Mouse (Mus musculus): ENCODE data around the gene Mgst3. TPM values are rescaled to one million over a fixed set of nuclear protein-coding genes. Genes with fewer than 3 reads are reported as not detected.

Gene Mgst3
- total and polyA plus RNA-seq, 3 experiments: 10.9 to 34.4 (median 22.7) TPM

DNA sequence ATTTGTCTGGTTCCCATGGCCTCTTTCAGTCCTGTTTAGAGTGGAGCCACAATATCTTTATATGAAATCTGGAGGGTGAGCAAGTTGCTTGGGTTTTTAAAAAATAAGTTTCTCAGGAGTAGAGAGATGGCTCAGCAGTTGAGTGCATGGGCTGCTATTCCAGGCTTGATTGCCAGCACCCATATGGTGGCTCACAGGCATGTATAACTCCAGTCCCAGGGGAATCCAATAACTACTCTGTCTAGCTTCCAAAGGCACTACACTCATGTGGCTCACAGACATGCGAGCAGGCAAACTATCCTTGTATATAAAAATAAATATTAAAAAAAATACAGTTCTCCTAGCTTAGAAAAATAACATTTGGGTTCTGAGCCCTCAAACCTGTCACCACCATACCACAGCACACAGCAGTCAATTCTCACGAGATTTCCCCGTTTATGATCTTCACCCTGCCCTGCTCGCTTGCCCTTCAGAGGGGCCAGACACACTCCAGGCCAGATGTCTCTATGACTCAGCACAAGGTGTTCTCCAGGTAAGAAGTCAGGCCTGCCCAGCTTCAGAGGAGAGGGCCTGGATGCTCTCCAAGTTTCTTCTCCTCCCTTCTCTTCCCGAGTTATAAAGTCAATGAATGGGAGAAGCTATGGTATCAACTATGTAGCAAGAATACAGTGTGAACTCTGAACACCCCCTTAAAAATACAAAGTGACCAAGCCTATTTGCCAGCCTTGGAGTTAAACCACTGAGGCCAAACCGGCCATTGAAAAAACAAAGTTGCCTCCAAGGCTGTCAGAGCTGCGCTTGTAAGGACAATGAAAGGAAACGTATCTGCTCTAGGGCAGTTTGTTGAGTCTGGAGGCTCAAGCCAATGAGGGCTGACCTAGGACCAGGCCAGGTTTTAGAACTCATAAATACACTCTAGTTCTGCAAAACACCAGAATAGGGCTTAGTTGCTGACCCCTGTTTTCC is 12.3 kb downstream of the Mgst3 start:
- Histone ChIP-seq H3K36me3 (replicated peaks) (peaks cover 5% of the 10 kb centered on the region), H3K4me3 (ENCODE audit: low read depth, low read length) (no peak overlapping the region), H3K27me3 (ENCODE audit: insufficient read depth, low read length) (no peaks in the 10 kb centered on the region), H3K9me3 (replicated peaks) (no peaks in the 10 kb centered on the region), H3K4me1 (ENCODE audit: insufficient read depth, low read depth, low read length) (peaks cover 50% of the 10 kb centered on the region)
- ATAC-seq (ENCODE audit: extremely low read depth, insufficient number of reproducible peaks, low FRiP score, poor library complexity, severe bottlenecking) (no peak), DNase-seq (ENCODE audit: low spot score) (no peak)
- no peak for TF ChIP-seq POLR2AphosphoS5 (IDR thresholded peaks at IDR 0.05; ENCODE audit: insufficient replicate concordance, low read depth, low read length)
- no peak for TF ChIP-seq GATA2 (IDR thresholded peaks at IDR 0.05; ENCODE audit: borderline replicate concordance, low read depth, low read length)
- no peak for TF ChIP-seq TAL1 (conservative IDR thresholded peaks at IDR 0.05; ENCODE audit: low read depth, low read length)
- no peak for TF ChIP-seq CTCF (IDR thresholded peaks at IDR 0.05; ENCODE audit: low read depth, low read length)
- TF ChIP-seq GATA1 (IDR thresholded peaks at IDR 0.05; ENCODE audit: borderline replicate concordance, low read length): no peak

GRCm38 (mm10) chr1:167380223-167380622 is 13.4 kb downstream of the Mgst3 start:
- no peak for TF ChIP-seq POLR2AphosphoS5 (IDR thresholded peaks at IDR 0.05; ENCODE audit: insufficient replicate concordance, low read depth, low read length)
- no peak for TF ChIP-seq GATA2 (IDR thresholded peaks at IDR 0.05; ENCODE audit: borderline replicate concordance, low read depth, low read length)
- no peak for TF ChIP-seq CTCF (IDR thresholded peaks at IDR 0.05; ENCODE audit: low read depth, low read length)
- TF ChIP-seq TAL1 (conservative IDR thresholded peaks at IDR 0.05; ENCODE audit: low read depth, low read length): no peak
- no peak for TF ChIP-seq GATA1 (IDR thresholded peaks at IDR 0.05; ENCODE audit: borderline replicate concordance, low read length)
- H3K27me3 ChIP-seq (ENCODE audit: insufficient read depth, low read length): no peaks in the 10 kb centered on the region
- no peak for DNase-seq (ENCODE audit: low spot score)
- peaks cover 43% of the 10 kb centered on the region for H3K4me1 ChIP-seq (ENCODE audit: insufficient read depth, low read depth, low read length)
- no peak overlapping the region for H3K4me3 ChIP-seq (ENCODE audit: low read depth, low read length)
- no peaks in the 10 kb centered on the region for H3K9me3 ChIP-seq (replicated peaks)
- peaks cover 10% of the 10 kb centered on the region for H3K36me3 ChIP-seq (replicated peaks)
- no peak for ATAC-seq (ENCODE audit: extremely low read depth, insufficient number of reproducible peaks, low FRiP score, poor library complexity, severe bottlenecking)

DNA sequence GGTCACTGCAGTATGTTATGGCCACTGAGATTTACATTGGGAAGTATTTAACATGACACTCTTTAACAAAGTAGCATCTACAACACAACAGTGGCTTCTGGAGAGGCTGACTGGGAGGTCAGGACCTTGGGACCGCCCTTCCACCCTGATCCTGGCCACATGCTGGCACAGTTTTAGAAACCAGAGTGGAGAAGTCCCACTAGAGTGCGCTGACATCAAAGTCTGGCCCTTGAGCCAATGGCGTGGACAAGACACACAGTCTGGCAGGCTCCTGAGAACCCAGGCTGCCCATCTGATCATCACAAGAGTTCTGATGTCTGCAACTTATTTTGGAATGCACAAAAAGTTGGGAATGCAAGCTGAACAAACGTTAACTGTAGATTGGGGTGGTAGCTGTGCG is 13.9 kb downstream of the Mgst3 start:
- peaks cover 10% of the 10 kb centered on the region for H3K36me3 ChIP-seq (replicated peaks)
- TF ChIP-seq GATA2 (IDR thresholded peaks at IDR 0.05; ENCODE audit: borderline replicate concordance, low read depth, low read length): no peak
- no peak for TF ChIP-seq GATA1 (IDR thresholded peaks at IDR 0.05; ENCODE audit: borderline replicate concordance, low read length)
- no peak for TF ChIP-seq POLR2AphosphoS5 (IDR thresholded peaks at IDR 0.05; ENCODE audit: insufficient replicate concordance, low read depth, low read length)
- no peak for TF ChIP-seq TAL1 (conservative IDR thresholded peaks at IDR 0.05; ENCODE audit: low read depth, low read length)
- TF ChIP-seq CTCF (IDR thresholded peaks at IDR 0.05; ENCODE audit: low read depth, low read length): no peak
- peaks cover 39% of the 10 kb centered on the region for H3K4me1 ChIP-seq (ENCODE audit: insufficient read depth, low read depth, low read length)

DNA sequence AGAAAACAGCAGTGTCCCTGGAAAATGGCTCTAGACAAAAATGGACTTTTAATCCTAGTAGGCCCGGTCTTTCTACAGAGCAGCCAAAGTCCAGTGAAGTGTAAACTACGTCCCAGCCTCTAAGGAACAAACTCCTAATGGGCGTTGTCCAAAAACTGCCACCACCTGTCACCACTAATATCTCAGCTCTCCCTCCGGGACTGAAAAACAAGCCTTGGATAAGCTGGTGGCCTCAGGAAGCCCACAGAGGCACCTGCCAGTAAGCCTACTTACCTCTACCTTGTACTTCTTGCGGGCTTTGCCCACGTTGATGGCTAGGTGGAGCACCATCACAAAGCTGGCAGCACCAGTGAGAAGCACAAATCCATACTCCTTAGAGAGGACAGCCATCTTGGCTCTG is 15.6 kb downstream of the Mgst3 start:
- peaks cover 19% of the 10 kb centered on the region for H3K36me3 ChIP-seq (replicated peaks)
- TF ChIP-seq TAL1 (conservative IDR thresholded peaks at IDR 0.05; ENCODE audit: low read depth, low read length) (no peak), POLR2AphosphoS5 (IDR thresholded peaks at IDR 0.05; ENCODE audit: insufficient replicate concordance, low read depth, low read length) (no peak), GATA1 (IDR thresholded peaks at IDR 0.05; ENCODE audit: borderline replicate concordance, low read length) (no peak), GATA2 (IDR thresholded peaks at IDR 0.05; ENCODE audit: borderline replicate concordance, low read depth, low read length) (no peak), CTCF (IDR thresholded peaks at IDR 0.05; ENCODE audit: low read depth, low read length) (no peak)
- H3K9me3 ChIP-seq (replicated peaks): no peaks in the 10 kb centered on the region
- no peak overlapping the region for H3K4me3 ChIP-seq (ENCODE audit: low read depth, low read length)
- H3K27me3 ChIP-seq (ENCODE audit: insufficient read depth, low read length): no peaks in the 10 kb centered on the region
- no peak for DNase-seq (ENCODE audit: low spot score)
- no peak for ATAC-seq (ENCODE audit: extremely low read depth, insufficient number of reproducible peaks, low FRiP score, poor library complexity, severe bottlenecking)
- H3K4me1 ChIP-seq (ENCODE audit: insufficient read depth, low read depth, low read length): peaks cover 21% of the 10 kb centered on the region

More for the DNA sequence above, 13.9 kb downstream of the Mgst3 start:
- DNase-seq (ENCODE audit: low spot score): no peak
- H3K4me3 ChIP-seq (ENCODE audit: low read depth, low read length): no peak overlapping the region
- no peaks in the 10 kb centered on the region for H3K9me3 ChIP-seq (replicated peaks)
- ATAC-seq (ENCODE audit: extremely low read depth, insufficient number of reproducible peaks, low FRiP score, poor library complexity, severe bottlenecking): no peak
- H3K27me3 ChIP-seq (ENCODE audit: insufficient read depth, low read length): no peaks in the 10 kb centered on the region

DNA sequence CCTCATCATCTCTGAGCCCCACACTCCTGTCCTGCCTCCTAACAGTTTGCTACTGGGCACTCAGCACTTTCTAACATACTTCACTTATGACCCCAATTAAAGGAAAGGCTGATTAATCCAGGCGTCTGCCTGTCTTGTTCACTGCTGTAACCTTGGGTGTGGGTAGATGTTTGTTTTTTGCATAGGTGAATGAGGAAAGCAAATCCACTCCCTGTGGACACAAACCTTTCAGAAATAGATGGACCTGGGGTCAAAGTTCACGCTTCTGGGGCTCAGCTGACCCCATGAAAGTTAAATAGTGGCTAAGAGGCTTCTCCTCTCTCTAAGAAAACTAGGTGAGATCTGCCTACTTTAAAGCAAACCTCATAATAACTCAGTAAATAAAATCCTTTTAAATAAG is 18.7 kb downstream of the Mgst3 start:
- no peak for TF ChIP-seq CTCF (IDR thresholded peaks at IDR 0.05; ENCODE audit: low read depth, low read length)
- no peak for TF ChIP-seq GATA1 (IDR thresholded peaks at IDR 0.05; ENCODE audit: borderline replicate concordance, low read length)
- TF ChIP-seq GATA2 (IDR thresholded peaks at IDR 0.05; ENCODE audit: borderline replicate concordance, low read depth, low read length): no peak
- TF ChIP-seq TAL1 (conservative IDR thresholded peaks at IDR 0.05; ENCODE audit: low read depth, low read length): no peak
- no peak for TF ChIP-seq POLR2AphosphoS5 (IDR thresholded peaks at IDR 0.05; ENCODE audit: insufficient replicate concordance, low read depth, low read length)
- peaks cover 8% of the 10 kb centered on the region for H3K4me1 ChIP-seq (ENCODE audit: insufficient read depth, low read depth, low read length)
- no peak for DNase-seq (ENCODE audit: low spot score)
- no peak overlapping the region for H3K4me3 ChIP-seq (ENCODE audit: low read depth, low read length)
- no peak for ATAC-seq (ENCODE audit: extremely low read depth, insufficient number of reproducible peaks, low FRiP score, poor library complexity, severe bottlenecking)
- H3K9me3 ChIP-seq (replicated peaks): no peaks in the 10 kb centered on the region
- peaks cover 28% of the 10 kb centered on the region for H3K36me3 ChIP-seq (replicated peaks)
- no peaks in the 10 kb centered on the region for H3K27me3 ChIP-seq (ENCODE audit: insufficient read depth, low read length)

DNA sequence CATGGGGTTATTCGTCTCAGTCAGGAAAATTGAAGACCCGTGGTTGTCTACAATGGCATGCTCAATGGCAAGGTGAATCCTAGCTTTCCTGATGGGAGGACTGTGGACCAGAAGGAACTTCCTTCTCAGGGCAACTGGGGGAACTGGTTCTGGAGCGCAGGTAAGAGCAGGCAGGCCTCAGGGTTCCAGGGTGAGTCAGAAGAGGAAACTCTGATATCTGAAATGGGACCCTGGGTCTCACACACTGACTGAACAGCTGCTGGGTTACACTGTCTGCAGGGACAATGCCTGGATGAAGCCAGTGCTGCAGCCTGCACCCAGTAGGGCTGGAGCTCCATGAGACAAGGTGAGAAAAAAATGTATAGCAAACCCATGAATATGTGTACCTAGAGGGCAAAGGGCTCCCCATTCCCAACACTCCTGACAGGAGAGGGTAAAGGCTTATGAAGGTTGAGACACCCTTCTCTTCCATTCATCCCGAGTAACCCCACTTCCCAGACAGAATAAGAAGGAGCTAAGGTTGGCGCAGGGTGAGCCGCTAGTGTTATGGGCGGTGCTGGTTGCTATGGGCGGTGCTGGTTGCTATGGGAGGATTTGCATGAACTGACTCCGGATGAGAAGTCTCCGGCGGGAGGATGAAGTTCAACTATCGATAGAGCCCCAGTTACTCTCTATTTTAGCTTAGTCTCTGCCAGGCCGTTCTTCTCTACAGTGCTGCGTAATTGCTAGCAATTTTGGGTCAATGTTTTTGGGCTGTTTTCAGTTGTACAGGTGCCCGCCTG is 19.4 kb downstream of the Mgst3 start:
- ATAC-seq (ENCODE audit: extremely low read depth, insufficient number of reproducible peaks, low FRiP score, poor library complexity, severe bottlenecking): no peak
- H3K4me3 ChIP-seq (ENCODE audit: low read depth, low read length): no peak overlapping the region
- H3K36me3 ChIP-seq (replicated peaks): peaks cover 31% of the 10 kb centered on the region
- H3K27me3 ChIP-seq (ENCODE audit: insufficient read depth, low read length): no peaks in the 10 kb centered on the region
- no peak for DNase-seq (ENCODE audit: low spot score)
- H3K4me1 ChIP-seq (ENCODE audit: insufficient read depth, low read depth, low read length): peaks cover 16% of the 10 kb centered on the region
- H3K9me3 ChIP-seq (replicated peaks): no peaks in the 10 kb centered on the region
- TF ChIP-seq GATA2 (IDR thresholded peaks at IDR 0.05; ENCODE audit: borderline replicate concordance, low read depth, low read length) (no peak), CTCF (IDR thresholded peaks at IDR 0.05; ENCODE audit: low read depth, low read length) (no peak), TAL1 (conservative IDR thresholded peaks at IDR 0.05; ENCODE audit: low read depth, low read length) (no peak), GATA1 (IDR thresholded peaks at IDR 0.05; ENCODE audit: borderline replicate concordance, low read length) (no peak), POLR2AphosphoS5 (IDR thresholded peaks at IDR 0.05; ENCODE audit: insufficient replicate concordance, low read depth, low read length) (no peak)

Data from G1E (cell line).